Mouse (Mus musculus): Measurements from ENCODE around the gene Prkg2. TPM values are rescaled to one million over a fixed set of nuclear protein-coding genes. Genes with fewer than 3 reads are reported as not detected.

The Prkg2 gene
- polyA plus RNA-seq, 1 experiment from 2014 or later: 87.8 TPM

- H3K4me2 ChIP-seq (replicated peaks; ENCODE audit: low read depth): peak overlapping the region; percentile 92
- no peaks in the 10 kb centered on the region for H3K36me3 ChIP-seq (ENCODE audit: control insufficient read depth, insufficient read depth)
- no peaks in the 10 kb centered on the region for H3K4me1 ChIP-seq (replicated peaks; ENCODE audit: control insufficient read depth, insufficient read depth, low read length)
- peak; percentile 87 for ATAC-seq
- no peak for TF ChIP-seq CTCF (IDR thresholded peaks at IDR 0.05; ENCODE audit: low read depth)
- peak overlapping the region; percentile 97 for H3K27ac ChIP-seq (ENCODE audit: low read depth, low read length)
- H3K9ac ChIP-seq (ENCODE audit: low read depth, low read length): peak overlapping the region; percentile 89
- H3K27me3 ChIP-seq (replicated peaks; ENCODE audit: control insufficient read depth, insufficient read depth, low read length): no peaks in the 10 kb centered on the region; the same call in 1 of the 2 replicates
- 7% methylated on average over 9 of the region's 9 CpGs for WGBS
- H3K9me3 ChIP-seq (ENCODE audit: control insufficient read depth): no peaks in the 10 kb centered on the region
- peak overlapping the region; percentile 80 for H3K4me3 ChIP-seq (ENCODE audit: low read depth, low read length)
Measured at GRCm38 (mm10) chr5:99037442-99037811, 276 bp upstream of the Prkg2 start.

GRCm38 (mm10) chr5:99035961-99036360 lies 1.2 kb downstream of the Prkg2 start:
- H3K9me3 ChIP-seq (ENCODE audit: control insufficient read depth): no peaks in the 10 kb centered on the region
- H3K4me1 ChIP-seq (replicated peaks; ENCODE audit: control insufficient read depth, insufficient read depth, low read length): no peaks in the 10 kb centered on the region
- 35% methylated on average over 9 of the region's 9 CpGs for WGBS
- H3K27me3 ChIP-seq (replicated peaks; ENCODE audit: control insufficient read depth, insufficient read depth, low read length): no peaks in the 10 kb centered on the region; the same call in 1 of the 2 replicates
- H3K27ac ChIP-seq (ENCODE audit: low read depth, low read length): peak overlapping the region; percentile 97
- no peaks in the 10 kb centered on the region for H3K36me3 ChIP-seq (ENCODE audit: control insufficient read depth, insufficient read depth)
- peak overlapping the region; percentile 80 for H3K4me3 ChIP-seq (ENCODE audit: low read depth, low read length)
- peak overlapping the region; percentile 89 for H3K9ac ChIP-seq (ENCODE audit: low read depth, low read length)
- no peak for TF ChIP-seq CTCF (IDR thresholded peaks at IDR 0.05; ENCODE audit: low read depth)
- ATAC-seq: no peak
- peak overlapping the region; percentile 92 for H3K4me2 ChIP-seq (replicated peaks; ENCODE audit: low read depth)

GRCm38 (mm10) chr5:99031551-99032149 lies 5.5 kb downstream of the Prkg2 start:
- no peak for TF ChIP-seq CTCF (IDR thresholded peaks at IDR 0.05; ENCODE audit: low read depth)

GRCm38 (mm10) chr5:99026343-99026742 lies 10.8 kb downstream of the Prkg2 start:
- TF ChIP-seq CTCF (IDR thresholded peaks at IDR 0.05; ENCODE audit: low read depth): peak; percentile 59
- Histone ChIP-seq H3K4me1 (replicated peaks; ENCODE audit: control insufficient read depth, insufficient read depth, low read length) (no peaks in the 10 kb centered on the region), H3K9me3 (ENCODE audit: control insufficient read depth) (no peaks in the 10 kb centered on the region), H3K36me3 (ENCODE audit: control insufficient read depth, insufficient read depth) (peaks cover 10% of the 10 kb centered on the region; the same call in 1 of the 2 replicates), H3K9ac (ENCODE audit: low read depth, low read length) (no peak overlapping the region), H3K27me3 (replicated peaks; ENCODE audit: control insufficient read depth, insufficient read depth, low read length) (no peaks in the 10 kb centered on the region), H3K4me3 (ENCODE audit: low read depth, low read length) (no peak overlapping the region), H3K27ac (ENCODE audit: low read depth, low read length) (no peak overlapping the region), H3K4me2 (replicated peaks; ENCODE audit: low read depth) (no peak overlapping the region)
- no peak for ATAC-seq
- WGBS: 70% methylated on average over 3 of the region's 3 CpGs

More at GRCm38 (mm10) chr5:99031551-99032149, 5.5 kb downstream of the Prkg2 start:
- H3K4me1 ChIP-seq (replicated peaks; ENCODE audit: control insufficient read depth, insufficient read depth, low read length): no peaks in the 10 kb centered on the region
- WGBS: 45% methylated on average over 6 of the region's 6 CpGs
- H3K36me3 ChIP-seq (ENCODE audit: control insufficient read depth, insufficient read depth): no peaks in the 10 kb centered on the region
- H3K4me3 ChIP-seq (ENCODE audit: low read depth, low read length): no peak overlapping the region
- H3K4me2 ChIP-seq (replicated peaks; ENCODE audit: low read depth): peak overlapping the region; percentile 22; the same call in 1 of the 2 replicates
- no peaks in the 10 kb centered on the region for H3K27me3 ChIP-seq (replicated peaks; ENCODE audit: control insufficient read depth, insufficient read depth, low read length)
- H3K9me3 ChIP-seq (ENCODE audit: control insufficient read depth): no peaks in the 10 kb centered on the region
- peak overlapping the region; percentile 50; the same call in 1 of the 2 replicates for H3K27ac ChIP-seq (ENCODE audit: low read depth, low read length)
- peak; percentile 63 for ATAC-seq
- no peak overlapping the region for H3K9ac ChIP-seq (ENCODE audit: low read depth, low read length)

GRCm38 (mm10) chr5:99019709-99020108 lies 17.4 kb downstream of the Prkg2 start:
- no peak for ATAC-seq
- Histone ChIP-seq H3K36me3 (ENCODE audit: control insufficient read depth, insufficient read depth) (peaks cover 13% of the 10 kb centered on the region; the same call in 1 of the 2 replicates), H3K27ac (ENCODE audit: low read depth, low read length) (no peak overlapping the region), H3K4me1 (replicated peaks; ENCODE audit: control insufficient read depth, insufficient read depth, low read length) (peaks cover 11% of the 10 kb centered on the region), H3K9me3 (ENCODE audit: control insufficient read depth) (no peaks in the 10 kb centered on the region), H3K9ac (ENCODE audit: low read depth, low read length) (no peak overlapping the region), H3K4me2 (replicated peaks; ENCODE audit: low read depth) (no peak overlapping the region), H3K27me3 (replicated peaks; ENCODE audit: control insufficient read depth, insufficient read depth, low read length) (no peaks in the 10 kb centered on the region), H3K4me3 (ENCODE audit: low read depth, low read length) (no peak overlapping the region)
- no peak for TF ChIP-seq CTCF (IDR thresholded peaks at IDR 0.05; ENCODE audit: low read depth)
- WGBS: 90% methylated on average over 6 of the region's 6 CpGs

GRCm38 (mm10) chr5:99015140-99015539 lies 22.0 kb downstream of the Prkg2 start:
- TF ChIP-seq CTCF (IDR thresholded peaks at IDR 0.05; ENCODE audit: low read depth): no peak

More at GRCm38 (mm10) chr5:99015140-99015539, 22.0 kb downstream of the Prkg2 start:
- H3K4me3 ChIP-seq (ENCODE audit: low read depth, low read length): no peak overlapping the region
- H3K27me3 ChIP-seq (replicated peaks; ENCODE audit: control insufficient read depth, insufficient read depth, low read length): no peaks in the 10 kb centered on the region
- no peak overlapping the region for H3K4me2 ChIP-seq (replicated peaks; ENCODE audit: low read depth)
- 0 out of 2 replicates have a peak, but pooled peaks cover 3% of the 10 kb centered on the region for H3K36me3 ChIP-seq (ENCODE audit: control insufficient read depth, insufficient read depth)
- H3K9ac ChIP-seq (ENCODE audit: low read depth, low read length): no peak overlapping the region
- WGBS: 55% methylated on average over 3 of the region's 3 CpGs
- no peaks in the 10 kb centered on the region for H3K9me3 ChIP-seq (ENCODE audit: control insufficient read depth)
- no peak for ATAC-seq
- peak overlapping the region; percentile 46; the same call in 1 of the 2 replicates for H3K27ac ChIP-seq (ENCODE audit: low read depth, low read length)
- H3K4me1 ChIP-seq (replicated peaks; ENCODE audit: control insufficient read depth, insufficient read depth, low read length): peaks cover 14% of the 10 kb centered on the region
